ENCODE assay signal across 17 mouse cellular contexts in the genomic region with DNA sequence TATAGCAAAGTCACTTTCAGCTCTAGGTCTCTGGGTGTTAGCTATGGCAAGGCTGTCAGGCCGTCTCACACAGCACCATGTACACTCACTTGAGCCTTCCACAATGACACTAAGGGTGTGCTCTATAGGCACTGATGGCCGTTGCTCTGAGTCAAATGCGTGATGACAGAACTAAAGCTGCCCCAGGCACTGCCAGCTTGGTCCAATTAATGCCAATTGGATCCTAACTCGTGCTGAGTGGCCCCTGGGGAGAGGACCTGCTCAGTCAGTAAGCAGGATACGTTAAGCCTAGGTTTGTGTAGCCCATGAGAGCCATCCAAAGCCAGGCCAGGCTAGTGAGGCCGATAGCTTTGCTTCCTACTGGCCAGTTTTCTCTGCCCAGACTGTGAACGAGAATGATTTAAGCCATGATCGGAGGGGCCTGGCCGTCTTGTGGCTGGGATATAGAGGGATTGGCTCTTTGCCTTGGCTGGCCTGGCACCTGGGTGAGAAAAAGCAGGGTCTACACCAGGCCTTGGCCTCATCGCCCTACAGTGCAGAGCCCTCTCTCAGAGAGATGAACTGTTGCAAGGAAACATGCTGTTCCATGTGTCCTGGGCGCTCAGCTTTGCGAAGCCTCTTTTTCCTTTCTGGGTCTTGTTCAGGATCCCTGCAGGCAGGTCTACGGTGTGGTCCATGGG. TPM values are rescaled to one million over a fixed set of nuclear protein-coding genes. Genes with fewer than 3 reads are reported as not detected.
DNase-seq lines count a peak whose midpoint lies in the region.
"Had no signal": no experiment of that assay in that cellular context is flagged by ENCODE, and none has a peak within 500 bp of the region (broad histone marks: within the 10 kb centered on the region; RNA-seq: fewer than 3 reads in every experiment).

No protein-coding gene starts in this region.

- DNase-seq in cerebellum, postnatal 25 days = peak; percentile 44 to 52
- DNase-seq in cerebellum, postnatal 4 days (ENCODE audit: low spot score in 2 of 2) = no peak
- DNase-seq in MN1 (ENCODE audit: low spot score) = peak; percentile 47
- DNase-seq in brain, adult 2 months (ENCODE audit: low read depth, low spot score) = peak; percentile 31
- peak; percentile 84 for DNase-seq in retina, postnatal 1 day
- DNase-seq in adrenal gland, postnatal 25 days = no peak
- DNase-seq: adrenal gland, adult 8-10 months; cerebellum, adult 9-11 months; forebrain, postnatal 0 days; gastrocnemius, postnatal 25 days; kidney, adult 11 months had no signal

RNA-seq across cellular contexts. Expression of a gene that starts 20.2 kb away (rescaled TPM):
- 13.0 and 13.9 TPM in 2 replicates for total RNA-seq in adrenal gland, postnatal 25 days (2021)
- total RNA-seq: granulocyte monocyte progenitor cell, adult 5-6 weeks had no signal

RNA-seq across cellular contexts. Expression of a gene that starts 41.2 kb away (rescaled TPM):
- not detected in 2 replicates for total RNA-seq in adrenal gland, postnatal 25 days (2021)
- total RNA-seq: adrenal gland, adult 8-10 months; adrenal gland, postnatal 4 days; forebrain, postnatal 0 days; gastrocnemius, adult 18-20 months; gastrocnemius, postnatal 25 days; granulocyte monocyte progenitor cell, adult 5-6 weeks; heart, adult 8-10 months; heart, postnatal 25 days had no signal

RNA-seq across cellular contexts. Expression of a gene that starts 54.8 kb away (rescaled TPM):
- not detected in 2 replicates for total RNA-seq in adrenal gland, postnatal 25 days (2021)
- total RNA-seq: adrenal gland, adult 8-10 months; adrenal gland, postnatal 4 days; ES-E14; forebrain, postnatal 0 days; gastrocnemius, adult 18-20 months; gastrocnemius, postnatal 25 days; granulocyte monocyte progenitor cell, adult 5-6 weeks; heart, adult 8-10 months; heart, postnatal 25 days had no signal

Comparison
In these comparisons a context has a peak if more than half of its experiments do, and no peak if none do; other contexts are left out.
1. DNase-seq: peak in cerebellum, postnatal 25 days (2 of 2), MN1 (single experiment), brain, adult 2 months (single experiment) and retina, postnatal 1 day (single experiment); none in cerebellum, postnatal 4 days (0 of 2) and adrenal gland, postnatal 25 days (single experiment).